Mouse (Mus musculus) R1 (cell line): ENCODE data around the gene Mucl3.

ENCODE experiments used
- DNase-seq: peaks from one replicate; pipeline ENCODE4 v3.0.0-alpha.2; 2018; ENCODE audit warnings: low read depth, low spot score

Gene Mucl3

GRCm38 (mm10) chr17:35635699-35636111 lies 7.8 kb downstream of the Mucl3 start:
- DNase-seq = peak; percentile 84

GRCm38 (mm10) chr17:35635202-35635601 lies 8.3 kb downstream of the Mucl3 start:
- DNase-seq = peak; percentile 45

- peak; percentile 62 for DNase-seq
Measured at GRCm38 (mm10) chr17:35633992-35634391, 9.5 kb downstream of the Mucl3 start.

GRCm38 (mm10) chr17:35626537-35626936 lies 17.0 kb downstream of the Mucl3 start, which contains the start of gene Gm9573:
Gm9573 (minus strand) TSS chr17:35626637.
- DNase-seq = no peak

- peak; percentile 71 for DNase-seq
Measured at GRCm38 (mm10) chr17:35617127-35617526, 26.4 kb downstream of the Mucl3 start.

- no peak for DNase-seq
Measured at GRCm38 (mm10) chr17:35601736-35602354, 41.6 kb downstream of the Mucl3 start.

GRCm38 (mm10) chr17:35601249-35601648 lies 42.2 kb downstream of the Mucl3 start, which contains the start of gene Sfta2:
Sfta2 (plus strand) TSS chr17:35601549.
- no peak for DNase-seq

GRCm38 (mm10) chr17:35597399-35597798 lies 46.1 kb downstream of the Mucl3 start:
- no peak for DNase-seq

GRCm38 (mm10) chr17:35594456-35594855 lies 49.0 kb downstream of the Mucl3 start:
- DNase-seq = no peak

GRCm38 (mm10) chr17:35593786-35594185 lies 49.7 kb downstream of the Mucl3 start:
- DNase-seq = peak; percentile 95

GRCm38 (mm10) chr17:35592131-35592530 lies 51.4 kb downstream of the Mucl3 start:
- peak; percentile 68 for DNase-seq

- DNase-seq = peak; percentile 46
Measured at GRCm38 (mm10) chr17:35591731-35592130, 51.8 kb downstream of the Mucl3 start.

GRCm38 (mm10) chr17:35591219-35591578 lies 52.3 kb downstream of the Mucl3 start:
- DNase-seq = no peak

GRCm38 (mm10) chr17:35590410-35591218 lies 52.9 kb downstream of the Mucl3 start:
- peak; percentile 96 for DNase-seq

GRCm38 (mm10) chr17:35588387-35588786 lies 55.1 kb downstream of the Mucl3 start:
- no peak for DNase-seq

GRCm38 (mm10) chr17:35587291-35587690 lies 56.2 kb downstream of the Mucl3 start:
- DNase-seq = peak; percentile 58
